Mouse (Mus musculus) megakaryocyte, embryonic 14.5 days (primary cell): ENCODE data around the gene Atp6v0a1.

Experiments used
- FLI1 ChIP-seq: IDR thresholded peaks from 2 replicates; pipeline ENCODE4 v1.6.1; 2012; ENCODE audit warnings: low read length, inconsistent platforms, mixed read lengths
- GATA1 ChIP-seq: IDR thresholded peaks from 3 replicates; pipeline ENCODE4 v1.6.1; 2012; ENCODE audit warnings: mixed read lengths, low read length, inconsistent platforms, borderline replicate concordance

DNA sequence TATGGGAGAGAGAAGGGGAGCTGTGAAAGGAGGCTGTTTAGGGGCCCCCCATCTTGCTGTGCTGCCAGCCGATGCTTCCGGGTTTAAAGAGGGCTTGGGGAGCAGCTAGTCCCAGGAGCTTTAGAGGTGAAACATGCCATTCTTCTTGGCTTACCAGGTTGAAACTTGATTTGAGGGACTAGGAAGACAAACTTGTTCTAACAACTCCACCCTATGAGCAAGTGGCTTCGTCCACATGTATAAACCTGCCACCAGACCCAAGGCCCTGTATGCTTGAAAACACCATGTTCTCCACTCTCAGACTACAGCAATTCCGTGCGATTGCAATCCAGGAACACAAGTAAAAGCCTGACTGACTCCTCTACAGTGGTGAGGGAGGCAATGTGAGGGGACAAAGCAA is 93.8 kb downstream of the Atp6v0a1 start:
- TF ChIP-seq FLI1 = no peak
- no peak for TF ChIP-seq GATA1
